Mouse (Mus musculus) heart, postnatal 0 days (tissue): ENCODE measurements around the gene Gm20696.

Experiments used
- CTCF ChIP-seq: IDR thresholded peaks from 2 replicates; pipeline ENCODE4 v1.5.1; 2016; ENCODE audit warnings: antibody characterized with exemption, control low read depth, low read depth
- EP300 ChIP-seq: IDR thresholded peaks from 2 replicates; pipeline ENCODE4 v1.6.1; 2016; ENCODE audit warnings: antibody characterized with exemption, low read depth

DNA sequence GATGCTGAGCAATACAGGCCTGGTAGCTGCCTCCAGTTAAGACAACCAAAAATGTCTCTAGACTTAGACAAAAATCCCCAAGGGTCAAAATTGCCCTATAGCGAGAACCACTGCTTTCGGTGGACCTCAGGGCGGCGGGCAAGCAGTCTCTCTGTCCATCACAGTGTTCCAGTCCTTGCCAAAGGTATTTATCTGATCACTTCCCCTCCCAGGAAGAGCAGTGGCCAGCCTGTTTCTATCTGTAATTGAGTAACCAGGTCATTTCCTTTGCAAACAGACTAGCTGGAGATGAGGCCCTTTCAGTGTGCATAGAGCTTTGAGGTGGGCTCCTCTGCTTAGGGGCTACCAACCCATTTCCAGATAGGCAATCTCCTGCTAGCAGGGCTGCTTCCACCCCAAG lies 134.1 kb downstream of the Gm20696 start:
- TF ChIP-seq CTCF (no peak), EP300 (no peak)
